Mouse (Mus musculus): ENCODE results near the gene Skint1.
"Not testable (repeated sequence)": the region's sequence is repeated elsewhere in the genome, so short reads cannot be mapped to it uniquely, and the experiment has no call there.

The Skint1 gene

DNA sequence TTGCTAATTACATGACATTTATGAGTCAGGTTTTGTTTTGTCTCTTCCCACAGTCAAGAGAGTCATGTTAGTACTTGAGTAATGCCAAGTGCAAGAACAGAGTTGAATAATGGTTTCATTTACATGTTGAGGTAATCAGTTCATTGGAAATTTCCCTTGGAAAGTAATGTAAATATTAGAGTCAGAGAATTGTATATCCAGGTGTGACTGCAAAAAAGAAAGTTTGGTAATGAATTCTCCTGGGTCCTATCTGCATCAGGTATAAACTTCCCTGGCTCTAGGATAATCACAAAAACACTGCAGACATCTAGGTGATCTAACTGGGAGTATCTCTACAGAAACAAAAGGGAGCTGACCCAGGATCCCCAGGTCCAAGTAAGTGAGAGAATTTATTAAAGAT is at the start of gene Skint1:
Gene Skint1 (plus strand): TSS at position 301 of the 400 bp plus-strand sequence.
- no peak for DNase-seq (ENCODE audit: low spot score)

DNA sequence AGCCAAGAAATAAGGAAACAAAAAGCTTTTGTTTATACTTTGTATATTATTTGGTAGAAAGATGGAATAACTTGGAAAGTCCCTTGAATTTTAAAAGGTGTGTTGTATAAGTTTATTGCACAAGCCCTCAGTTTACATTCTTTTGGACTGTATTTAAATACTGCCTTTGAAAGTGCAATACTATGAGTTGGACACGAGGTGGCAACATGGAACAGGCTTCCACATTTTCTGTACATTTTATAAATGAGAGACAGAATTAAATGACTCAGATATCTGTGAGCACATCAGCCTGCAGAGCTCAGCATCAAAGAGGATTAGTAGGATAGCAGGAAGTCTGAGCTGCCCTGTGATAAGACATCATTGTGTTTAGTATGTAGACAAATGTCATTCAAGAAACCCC is 44.8 kb upstream of the Skint1 start:
- DNase-seq (ENCODE audit: low spot score), result peak; percentile 8

DNA sequence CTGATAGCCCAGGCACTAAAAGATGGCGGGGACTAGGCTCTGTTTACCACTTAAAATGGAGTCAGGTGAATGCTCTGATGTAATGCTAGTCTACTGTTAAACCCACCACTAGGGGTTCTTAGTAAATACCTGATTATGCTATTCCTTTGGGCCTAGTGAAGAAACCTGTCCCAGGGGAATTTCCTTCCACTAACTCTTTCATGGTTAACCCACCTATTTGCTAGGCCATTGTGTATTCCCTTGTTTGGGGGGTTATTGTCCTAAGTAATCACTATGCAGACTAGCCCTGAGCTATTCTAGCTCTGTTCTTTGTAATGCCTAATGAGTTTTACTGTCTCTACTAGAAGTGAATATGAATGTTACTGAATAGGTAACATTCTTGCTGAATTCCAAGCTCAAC is 42.8 kb upstream of the Skint1 start:
- not testable (repeated sequence) for DNase-seq (ENCODE audit: low spot score)

GRCm38 (mm10) chr4:111963669-111964068 is 42.4 kb upstream of the Skint1 start:
- no peak for DNase-seq (ENCODE audit: low spot score)

GRCm38 (mm10) chr4:111972623-111973022 is 33.4 kb upstream of the Skint1 start, which contains the start of gene Skint7:
Skint7 (plus strand) TSS chr4:111972923.
- DNase-seq (ENCODE audit: low spot score), result no peak

DNA sequence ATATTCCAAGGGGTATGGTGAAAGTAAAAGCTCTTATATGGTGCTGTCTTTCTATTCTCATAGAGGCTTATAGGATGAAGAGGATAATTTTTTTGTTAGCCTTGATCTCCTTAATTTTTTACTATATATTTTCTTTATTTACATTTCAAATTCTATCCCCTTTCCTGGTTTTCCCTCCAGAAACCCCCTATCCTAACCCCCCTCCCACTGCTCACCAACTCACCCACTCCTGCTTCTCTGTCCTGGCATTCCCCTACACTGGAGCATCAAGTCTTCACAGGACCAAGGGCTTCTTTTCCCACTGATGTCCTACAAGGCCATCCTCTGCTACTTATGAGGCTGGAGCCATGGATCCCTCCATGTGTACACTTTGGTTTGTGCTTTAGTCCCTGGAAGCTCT is 65.6 kb downstream of the Skint1 start, which contains the start of gene Skint4:
Gene Skint4 (plus strand): TSS at position 301 of the 400 bp plus-strand sequence.
- no peak for DNase-seq (ENCODE audit: low spot score)
